Mouse (Mus musculus): Measurements from ENCODE around the gene Kcnj10. TPM values are rescaled to one million over a fixed set of nuclear protein-coding genes. Genes with fewer than 3 reads are reported as not detected.

Gene Kcnj10
- polyA plus RNA-seq, 1 experiment from 2014 or later = 0.64 TPM

DNA sequence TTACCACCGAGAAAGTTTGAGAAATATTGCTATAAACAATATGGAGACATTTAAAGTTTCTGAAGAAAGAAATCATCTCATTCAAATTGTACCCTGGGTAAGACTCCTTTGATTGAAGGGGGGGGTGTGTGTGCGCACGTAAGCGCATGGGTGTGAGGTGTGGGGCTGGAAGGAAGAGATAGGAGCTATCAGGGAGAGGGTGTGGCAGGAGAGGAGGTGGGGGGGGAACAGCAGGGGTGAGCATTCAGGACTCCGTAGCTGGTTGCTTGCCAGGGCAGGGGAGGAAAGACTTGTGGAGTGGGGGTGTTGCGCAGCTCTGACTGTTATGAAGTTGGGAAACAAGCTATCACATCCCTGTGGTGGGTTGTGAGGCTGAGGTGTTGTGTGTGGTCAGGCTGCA, 36.6 kb upstream of the Kcnj10 start:
- H3K4me1 ChIP-seq = peaks cover 35% of the 10 kb centered on the region
- ATAC-seq (ENCODE audit: low FRiP score, low read depth) = no peak

DNA sequence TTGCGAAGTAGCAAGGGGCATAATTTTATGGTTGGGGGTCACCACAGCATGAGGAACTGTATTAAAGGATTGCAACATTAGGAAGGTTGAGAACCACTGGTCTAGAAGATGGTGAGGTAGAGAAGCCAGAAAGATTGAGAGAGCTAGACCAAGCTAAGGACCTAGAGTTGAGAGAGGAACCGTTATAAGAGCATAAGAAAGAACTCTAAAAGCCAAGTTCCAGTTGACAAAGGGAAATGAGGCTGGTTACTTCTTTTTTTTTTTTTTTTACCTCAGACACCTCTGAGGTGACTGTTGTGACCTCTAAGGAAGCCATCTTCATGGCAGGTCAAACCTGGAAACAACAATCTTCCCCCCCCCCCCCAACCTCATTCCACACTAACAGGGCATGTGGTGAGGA, 35.9 kb upstream of the Kcnj10 start:
- H3K4me2 ChIP-seq (replicated peaks) = no peak overlapping the region
- 0 out of 2 replicates have a peak, but pooled peaks cover 15% of the 10 kb centered on the region for H3K27me3 ChIP-seq
- H3K4me3 ChIP-seq = no peak overlapping the region
- H3K9me3 ChIP-seq = no peaks in the 10 kb centered on the region
- peaks cover 41% of the 10 kb centered on the region for H3K4me1 ChIP-seq
- 95% methylated on average over 2 of the region's 2 CpGs for WGBS
- ATAC-seq (ENCODE audit: low FRiP score, low read depth) = no peak
- H3K36me3 ChIP-seq = no peaks in the 10 kb centered on the region
- no peak overlapping the region for H3K27ac ChIP-seq (replicated peaks)
- no peak overlapping the region for H3K9ac ChIP-seq (replicated peaks)

More for the DNA sequence above, 36.6 kb upstream of the Kcnj10 start:
- no peak overlapping the region for H3K9ac ChIP-seq (replicated peaks)
- H3K36me3 ChIP-seq = no peaks in the 10 kb centered on the region
- no peak overlapping the region for H3K4me2 ChIP-seq (replicated peaks)
- H3K4me3 ChIP-seq = no peak overlapping the region
- H3K27me3 ChIP-seq = peaks cover 22% of the 10 kb centered on the region; the same call in 1 of the 2 replicates
- H3K27ac ChIP-seq (replicated peaks) = no peak overlapping the region
- no peaks in the 10 kb centered on the region for H3K9me3 ChIP-seq
- WGBS = 73% methylated on average over 6 of the region's 6 CpGs

DNA sequence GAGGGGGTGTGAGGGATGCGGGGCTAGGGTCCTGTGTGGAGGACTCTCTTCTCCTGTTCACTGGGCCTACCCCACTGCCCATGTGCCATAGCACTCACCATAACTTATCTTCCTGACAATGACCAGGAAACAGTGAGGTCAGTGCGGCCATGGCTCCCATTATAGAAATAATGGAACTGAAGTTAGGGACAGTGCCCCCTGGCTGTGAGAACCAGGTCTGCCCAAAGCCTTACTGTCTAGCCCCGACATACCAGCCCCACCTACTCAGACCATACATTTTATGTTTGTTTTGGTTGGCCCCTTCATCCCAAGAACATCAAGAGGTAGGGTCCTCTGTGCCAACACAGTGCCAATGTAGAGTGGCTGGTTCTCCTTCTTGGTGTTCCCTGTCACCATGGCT, 35.4 kb upstream of the Kcnj10 start:
- Histone ChIP-seq H3K4me2 (replicated peaks) (no peak overlapping the region), H3K27me3 (0 out of 2 replicates have a peak, but pooled peaks cover 10% of the 10 kb centered on the region), H3K27ac (replicated peaks) (no peak overlapping the region), H3K9ac (replicated peaks) (no peak overlapping the region), H3K36me3 (no peaks in the 10 kb centered on the region), H3K4me1 (peaks cover 44% of the 10 kb centered on the region), H3K4me3 (no peak overlapping the region), H3K9me3 (no peaks in the 10 kb centered on the region)
- WGBS = 72% methylated on average over 3 of the region's 3 CpGs
- no peak for ATAC-seq (ENCODE audit: low FRiP score, low read depth)

DNA sequence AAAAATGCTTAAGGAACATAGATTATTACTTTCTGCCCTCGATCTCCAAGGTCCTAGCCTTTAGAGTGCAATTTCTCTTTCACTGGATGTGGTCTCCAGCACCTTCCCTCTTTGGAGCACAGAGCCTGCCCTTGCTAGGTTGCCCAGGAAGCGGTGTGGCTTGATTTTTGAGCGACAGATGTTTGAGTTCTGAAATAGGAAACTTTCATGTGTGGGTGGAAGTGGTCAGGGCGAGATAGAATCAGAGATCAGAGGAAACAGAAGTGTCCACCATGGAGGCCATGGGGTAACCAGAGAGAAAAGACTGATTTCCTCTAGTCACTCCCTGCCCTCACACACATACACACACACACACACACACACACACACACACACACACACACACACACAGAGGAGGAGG, 34.8 kb upstream of the Kcnj10 start:
- no peak for ATAC-seq (ENCODE audit: low FRiP score, low read depth)
- Histone ChIP-seq H3K4me2 (replicated peaks) (no peak overlapping the region), H3K27ac (replicated peaks) (no peak overlapping the region), H3K9me3 (no peaks in the 10 kb centered on the region), H3K9ac (replicated peaks) (no peak overlapping the region), H3K4me3 (no peak overlapping the region), H3K4me1 (peaks cover 44% of the 10 kb centered on the region), H3K27me3 (peaks cover 8% of the 10 kb centered on the region), H3K36me3 (no peaks in the 10 kb centered on the region)
- 88% methylated on average over 4 of the region's 4 CpGs for WGBS

DNA sequence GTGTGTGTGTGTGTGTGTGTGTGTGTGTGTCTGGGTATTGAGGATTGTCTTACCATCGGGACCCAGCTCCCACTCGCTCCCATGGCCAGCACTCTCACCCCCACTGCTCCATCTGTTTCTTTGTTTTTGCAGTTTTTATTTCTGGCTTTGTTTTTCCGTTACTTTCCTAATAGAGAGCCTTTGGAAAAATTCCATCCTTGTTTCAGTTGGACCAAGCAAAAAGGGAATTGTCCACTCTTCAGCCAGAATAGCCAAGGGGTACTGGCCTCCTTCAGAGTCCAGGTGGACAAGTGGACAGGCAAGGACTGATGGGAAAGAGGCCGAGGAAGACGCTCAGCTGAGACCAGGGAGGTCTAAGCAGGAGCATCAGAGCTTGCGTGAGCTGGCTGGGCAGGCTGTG, 34.1 kb upstream of the Kcnj10 start:
- Histone ChIP-seq H3K9me3 (no peaks in the 10 kb centered on the region), H3K4me1 (peaks cover 44% of the 10 kb centered on the region), H3K4me2 (replicated peaks) (no peak overlapping the region), H3K27ac (replicated peaks) (no peak overlapping the region), H3K9ac (replicated peaks) (no peak overlapping the region), H3K27me3 (peaks cover 7% of the 10 kb centered on the region), H3K36me3 (no peaks in the 10 kb centered on the region), H3K4me3 (no peak overlapping the region)
- WGBS = 76% methylated on average over 6 of the region's 6 CpGs
- ATAC-seq (ENCODE audit: low FRiP score, low read depth) = no peak

DNA sequence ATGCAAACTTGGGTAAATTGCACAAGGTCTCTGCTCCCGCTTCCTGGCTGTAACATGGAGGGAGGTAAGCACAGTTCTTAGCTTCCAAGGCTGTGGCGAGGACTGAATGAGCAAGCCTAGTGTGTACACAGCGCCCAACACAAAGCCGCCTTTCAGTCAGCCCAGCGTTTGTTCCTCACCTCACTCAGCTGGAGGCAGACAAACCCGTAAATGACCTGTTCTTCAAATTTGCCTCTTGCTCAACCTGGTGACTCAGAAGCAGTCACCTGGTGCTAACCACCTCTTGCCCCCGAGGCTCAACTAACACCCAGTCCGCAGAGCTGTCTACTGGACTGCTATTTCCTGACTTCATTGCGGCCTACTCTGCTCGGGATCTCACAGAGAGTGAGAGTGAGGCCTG, 33.1 kb upstream of the Kcnj10 start:
- Histone ChIP-seq H3K4me3 (no peak overlapping the region), H3K36me3 (no peaks in the 10 kb centered on the region), H3K27ac (replicated peaks) (0 out of 2 replicates have a peak overlapping the region, but pooled peaks have one; percentile 15), H3K9ac (replicated peaks) (peak overlapping the region; percentile 31; the same call in 1 of the 2 replicates), H3K27me3 (peaks cover 7% of the 10 kb centered on the region), H3K4me1 (peaks cover 42% of the 10 kb centered on the region), H3K9me3 (no peaks in the 10 kb centered on the region), H3K4me2 (replicated peaks) (no peak overlapping the region)
- no peak for ATAC-seq (ENCODE audit: low FRiP score, low read depth)
- 64% methylated on average over 10 of the region's 10 CpGs for WGBS

DNA sequence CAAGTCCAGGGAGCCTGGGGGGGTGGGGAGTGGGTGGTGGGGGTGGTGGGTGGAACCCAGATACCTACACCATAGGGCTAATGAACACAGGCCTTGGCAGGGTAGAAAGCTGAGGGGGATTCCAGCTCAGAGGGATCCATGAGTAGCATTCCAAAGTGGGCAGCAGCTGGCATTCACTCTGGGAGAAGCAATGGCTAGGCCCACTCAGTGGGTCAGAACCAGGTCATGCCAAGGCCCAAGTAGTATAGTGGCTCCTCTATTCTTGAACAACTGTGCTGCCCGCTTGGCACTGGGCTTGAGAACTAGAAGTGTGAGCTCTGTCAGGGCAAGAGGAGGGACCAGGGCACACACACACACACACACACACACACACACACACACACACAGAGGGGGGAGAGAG, 32.6 kb upstream of the Kcnj10 start:
- Histone ChIP-seq H3K4me1 (peaks cover 42% of the 10 kb centered on the region), H3K4me3 (no peak overlapping the region), H3K4me2 (replicated peaks) (no peak overlapping the region), H3K9me3 (no peaks in the 10 kb centered on the region), H3K9ac (replicated peaks) (peak overlapping the region; percentile 31; the same call in 1 of the 2 replicates), H3K27ac (replicated peaks) (no peak overlapping the region), H3K36me3 (no peaks in the 10 kb centered on the region), H3K27me3 (peaks cover 7% of the 10 kb centered on the region)
- WGBS = 100% methylated on average over 1 of the region's 1 CpGs
- no peak for ATAC-seq (ENCODE audit: low FRiP score, low read depth)

DNA sequence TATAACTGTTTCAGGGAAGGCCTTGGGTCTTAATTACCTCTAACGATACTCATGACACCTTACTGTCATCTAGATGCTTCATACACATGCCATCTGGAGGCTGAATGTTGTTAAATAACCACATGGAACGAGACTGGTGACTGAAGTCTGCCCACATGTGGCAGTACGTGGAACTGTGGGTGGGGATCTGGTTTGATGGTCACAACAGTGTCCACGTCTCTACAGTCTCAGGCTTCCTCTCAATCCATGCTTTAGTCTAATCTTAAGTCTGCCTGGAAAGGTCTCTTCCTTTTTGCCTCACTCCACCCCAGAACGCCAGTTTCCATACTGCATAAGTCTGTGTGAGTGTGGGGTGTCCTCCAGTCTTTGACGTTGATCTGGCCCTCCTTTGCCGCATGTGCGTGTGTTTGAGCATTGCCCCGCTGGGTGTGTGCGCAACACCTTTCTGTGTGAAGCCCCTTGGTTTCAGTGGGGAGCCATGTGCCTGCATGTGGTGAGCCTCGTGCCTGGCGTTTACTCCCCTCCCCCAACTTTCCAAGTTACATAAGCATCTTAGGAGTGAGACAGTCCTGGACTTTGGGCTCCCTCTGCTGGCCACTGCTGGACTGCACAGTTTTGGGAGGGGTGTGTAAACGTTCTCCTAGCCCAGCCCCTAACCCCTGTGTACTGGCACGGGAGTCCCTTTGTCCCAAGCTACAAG, 31.2 kb upstream of the Kcnj10 start:
- peaks cover 7% of the 10 kb centered on the region for H3K27me3 ChIP-seq
- peak overlapping the region; percentile 2; the same call in 1 of the 2 replicates for H3K9ac ChIP-seq (replicated peaks)
- 2% methylated on average over 14 of the region's 14 CpGs for WGBS
- H3K36me3 ChIP-seq = no peaks in the 10 kb centered on the region
- peak; percentile 62 for ATAC-seq (ENCODE audit: low FRiP score, low read depth)
- no peaks in the 10 kb centered on the region for H3K9me3 ChIP-seq
- H3K4me1 ChIP-seq = peaks cover 57% of the 10 kb centered on the region
- H3K4me3 ChIP-seq = peak overlapping the region; percentile 29
- H3K27ac ChIP-seq (replicated peaks) = peak overlapping the region; percentile 52
- H3K4me2 ChIP-seq (replicated peaks) = peak overlapping the region; percentile 57

DNA sequence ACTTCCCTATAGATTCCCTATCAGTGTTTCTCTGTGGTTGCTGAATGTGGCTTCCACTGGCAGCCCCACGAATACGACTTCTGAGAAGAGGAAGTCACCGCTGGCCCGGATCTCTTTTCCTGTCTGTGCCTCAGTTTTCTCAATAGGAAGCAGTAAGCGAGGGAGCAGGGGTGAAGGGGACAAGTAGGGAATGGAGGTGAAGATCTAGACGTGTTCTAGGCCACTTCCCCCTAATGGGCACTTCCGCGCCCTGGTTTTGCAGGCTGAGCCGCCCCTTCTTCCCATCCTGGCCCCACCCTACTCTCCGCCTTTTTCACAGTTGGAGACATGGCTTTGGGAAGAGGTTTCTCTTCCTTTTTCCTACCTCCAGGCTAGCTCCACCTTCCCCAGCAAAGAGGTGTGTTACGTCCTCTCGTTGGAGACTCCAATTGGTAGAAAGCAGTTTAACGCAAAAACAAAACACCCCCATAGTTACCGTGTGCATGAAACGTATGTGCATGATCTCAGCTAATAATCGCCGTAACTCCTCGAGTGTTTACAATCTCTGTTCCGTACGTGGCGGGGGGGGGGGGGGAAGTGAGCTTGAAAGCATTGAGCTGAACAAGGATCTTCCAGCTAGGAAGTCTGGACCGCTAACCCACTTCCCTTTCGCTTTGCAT, 29.6 kb upstream of the Kcnj10 start:
- ATAC-seq (ENCODE audit: low FRiP score, low read depth) = no peak
- Histone ChIP-seq H3K4me3 (peak overlapping the region; percentile 72), H3K9me3 (no peaks in the 10 kb centered on the region), H3K4me1 (peaks cover 71% of the 10 kb centered on the region), H3K9ac (replicated peaks) (peak overlapping the region; percentile 80; the same call in 1 of the 2 replicates), H3K36me3 (no peaks in the 10 kb centered on the region), H3K27ac (replicated peaks) (peak overlapping the region; percentile 52), H3K27me3 (peaks cover 7% of the 10 kb centered on the region), H3K4me2 (replicated peaks) (peak overlapping the region; percentile 73)
- 7% methylated on average over 23 of the region's 23 CpGs for WGBS

DNA sequence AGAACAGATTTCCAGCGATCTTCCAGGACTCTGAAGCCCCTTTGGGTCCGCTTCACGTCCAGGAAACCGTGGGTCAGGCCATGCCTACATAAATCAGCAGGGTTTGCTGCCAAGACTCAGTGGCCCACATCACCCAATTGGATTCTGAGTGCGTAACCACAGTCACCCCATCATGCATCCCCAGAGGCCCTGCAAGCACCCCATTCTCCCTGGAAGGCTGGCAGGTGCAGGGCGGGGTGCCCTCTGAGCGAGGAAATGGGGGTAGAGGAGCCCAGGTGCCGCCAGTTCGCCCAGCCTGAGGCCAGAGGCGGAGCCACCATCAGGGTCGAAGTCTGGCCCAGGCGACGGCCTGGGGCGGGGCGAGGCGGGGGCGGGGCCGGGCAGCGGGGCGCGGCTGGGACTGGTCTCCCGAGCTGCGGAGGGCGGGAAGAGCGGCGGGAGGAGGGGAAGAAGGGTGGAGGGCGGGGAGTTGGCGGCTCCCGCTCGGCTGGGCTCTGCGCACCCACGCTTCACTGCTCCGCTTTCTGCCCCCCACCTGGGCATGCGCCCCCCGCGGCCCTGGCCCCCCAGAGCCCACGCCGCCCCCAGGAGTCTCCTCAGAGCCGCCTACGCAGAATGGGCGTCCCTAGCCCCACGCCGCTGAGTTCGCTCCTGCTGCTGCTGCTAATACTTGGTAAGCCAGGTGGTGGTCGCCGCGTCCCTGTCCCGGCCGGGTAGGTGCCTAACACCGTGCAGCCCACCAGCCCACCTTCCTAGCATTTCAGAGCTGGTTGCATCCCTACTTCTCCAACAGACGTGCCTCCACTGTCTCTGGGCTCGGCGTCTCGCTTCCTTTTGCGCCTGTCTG, 28.9 kb upstream of the Kcnj10 start:
- peak; percentile 79 for ATAC-seq (ENCODE audit: low FRiP score, low read depth)

DNA sequence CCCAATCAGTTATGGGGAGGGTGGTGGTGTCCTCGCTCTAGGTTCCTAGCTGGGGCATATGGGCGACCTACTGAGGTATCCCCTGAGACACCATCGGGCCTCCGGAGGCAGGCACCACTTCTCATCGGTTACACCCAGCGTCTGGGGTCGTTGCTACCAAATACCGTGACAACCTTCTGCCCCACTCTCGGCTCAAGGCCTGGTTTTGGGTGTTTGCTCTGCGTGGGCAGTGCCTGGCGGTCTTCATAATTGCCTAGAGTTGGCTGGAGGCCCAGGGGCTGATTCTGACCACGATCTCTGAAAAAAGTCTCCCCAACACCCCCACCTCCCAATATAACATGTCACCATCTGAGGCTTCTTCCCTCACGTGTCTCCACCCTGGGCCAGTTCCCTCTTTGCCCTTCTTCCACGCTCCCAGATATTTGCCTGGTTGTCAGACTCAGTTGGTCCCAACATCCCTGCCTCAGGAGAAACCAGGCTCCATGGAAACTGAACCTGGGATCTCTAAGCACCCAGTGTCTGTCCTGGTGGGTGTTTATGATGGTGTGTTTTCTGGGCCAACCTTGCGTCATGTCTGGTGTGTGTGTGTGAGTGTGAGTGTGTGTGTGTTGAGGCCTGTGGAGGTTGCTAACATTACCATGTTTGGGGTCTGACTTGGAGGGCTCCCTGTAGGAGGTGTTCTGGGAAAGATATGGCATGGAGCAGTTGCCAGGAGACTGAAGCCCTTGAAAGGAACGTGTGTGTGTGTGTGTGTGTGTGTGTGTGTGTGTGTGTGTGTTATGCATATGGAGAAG, 28.0 kb upstream of the Kcnj10 start:
- Histone ChIP-seq H3K9ac (replicated peaks) (peak overlapping the region; percentile 80), H3K36me3 (peaks cover 12% of the 10 kb centered on the region), H3K9me3 (no peaks in the 10 kb centered on the region), H3K27me3 (peaks cover 15% of the 10 kb centered on the region), H3K4me3 (peak overlapping the region; percentile 72), H3K4me2 (replicated peaks) (peak overlapping the region; percentile 73), H3K27ac (replicated peaks) (peak overlapping the region; percentile 76; the same call in 1 of the 2 replicates), H3K4me1 (peaks cover 76% of the 10 kb centered on the region)
- 10% methylated on average over 16 of the region's 16 CpGs for WGBS
- 0 out of 2 replicates have a peak, but pooled peaks have one; percentile 0 for ATAC-seq (ENCODE audit: low FRiP score, low read depth)

More for the DNA sequence above, 28.9 kb upstream of the Kcnj10 start:
- Histone ChIP-seq H3K4me3 (peak overlapping the region; percentile 72), H3K9me3 (no peaks in the 10 kb centered on the region), H3K27ac (replicated peaks) (peak overlapping the region; percentile 52), H3K9ac (replicated peaks) (peak overlapping the region; percentile 80), H3K36me3 (0 out of 2 replicates have a peak, but pooled peaks cover 4% of the 10 kb centered on the region), H3K27me3 (peaks cover 8% of the 10 kb centered on the region), H3K4me1 (peaks cover 72% of the 10 kb centered on the region), H3K4me2 (replicated peaks) (peak overlapping the region; percentile 73)
- WGBS = under 1% methylated on average over 36 of the region's 55 CpGs

Data from midbrain, embryonic 12.5 days (tissue).